Mouse (Mus musculus) cerebellum, postnatal 14 days (tissue): ENCODE data around the gene Tcirg1.

ENCODE experiments used
- DNase-seq, 2 experiments: peaks; one replicate each; pipeline ENCODE4 v3.0.0; 2021; ENCODE audit warnings: mixed read lengths in 2 of 2

The Tcirg1 gene

DNA sequence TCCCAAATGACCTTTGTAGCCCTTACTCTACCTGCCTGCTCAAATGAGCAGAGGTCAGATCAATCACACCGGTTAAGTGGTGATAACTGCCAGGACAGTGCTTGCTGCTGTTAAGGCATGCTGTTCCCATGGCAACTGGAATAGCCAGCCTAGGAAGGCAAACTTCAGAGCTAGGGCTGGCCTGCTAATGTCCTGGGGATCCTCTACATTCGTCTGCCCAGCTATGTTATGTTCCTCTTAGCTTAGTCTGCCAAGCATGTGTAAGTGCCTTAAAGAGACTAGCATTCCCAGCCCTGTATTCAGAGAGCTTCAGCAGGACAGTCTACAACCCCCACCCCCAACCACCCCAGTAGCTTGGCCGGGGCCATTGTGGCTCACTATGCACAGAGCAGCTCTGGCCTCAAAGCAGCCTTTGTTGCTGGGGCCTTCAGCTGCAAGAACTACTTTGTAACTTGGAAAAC, 11.7 kb downstream of the Tcirg1 start:
- DNase-seq = no peak

DNA sequence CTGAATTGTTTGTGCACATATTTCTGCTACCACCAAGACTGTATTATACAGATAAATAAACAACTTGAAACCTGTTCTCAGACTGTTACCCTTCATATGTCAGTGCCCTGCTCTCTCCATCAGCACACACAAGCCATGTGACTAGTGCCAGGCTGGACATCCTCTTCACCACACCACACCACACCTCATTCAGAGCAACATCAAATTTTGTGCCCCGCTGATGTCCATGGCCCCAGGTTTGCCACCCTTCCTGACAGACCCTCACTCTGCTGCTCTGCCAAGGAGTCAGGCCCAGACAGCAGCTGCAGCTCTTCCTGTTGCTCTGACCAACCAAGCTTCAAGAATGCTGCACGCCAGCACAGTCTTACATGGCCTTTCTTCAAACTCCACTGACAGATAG, 12.6 kb downstream of the Tcirg1 start:
- no peak for DNase-seq

DNA sequence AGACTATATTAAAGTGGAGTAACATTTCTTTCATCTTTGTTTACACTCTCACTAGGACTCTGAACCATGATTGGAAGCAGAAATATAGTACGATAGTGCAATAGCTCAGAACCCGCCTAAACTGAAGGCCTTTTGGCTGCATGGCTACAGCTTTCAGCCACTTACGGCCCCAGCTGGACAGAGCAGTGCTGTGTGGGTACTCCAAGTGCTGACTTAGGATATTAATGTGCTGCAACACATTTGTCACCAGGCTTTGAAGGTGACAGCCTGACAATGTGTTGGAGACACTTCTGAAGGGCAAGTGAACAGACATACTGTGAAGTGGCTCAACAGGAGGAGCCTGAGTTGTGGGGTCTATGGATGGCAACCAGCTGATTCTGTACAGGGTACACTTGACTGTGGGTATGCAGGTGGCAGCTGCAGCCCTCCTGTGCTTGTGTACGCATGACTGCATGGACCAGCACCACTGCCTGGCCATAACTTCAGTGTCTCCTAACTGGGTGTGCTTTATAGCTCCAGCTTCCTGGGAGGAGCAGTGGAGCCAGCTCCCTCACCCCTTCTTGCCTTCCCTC, 13.3 kb downstream of the Tcirg1 start:
- no peak for DNase-seq

DNA sequence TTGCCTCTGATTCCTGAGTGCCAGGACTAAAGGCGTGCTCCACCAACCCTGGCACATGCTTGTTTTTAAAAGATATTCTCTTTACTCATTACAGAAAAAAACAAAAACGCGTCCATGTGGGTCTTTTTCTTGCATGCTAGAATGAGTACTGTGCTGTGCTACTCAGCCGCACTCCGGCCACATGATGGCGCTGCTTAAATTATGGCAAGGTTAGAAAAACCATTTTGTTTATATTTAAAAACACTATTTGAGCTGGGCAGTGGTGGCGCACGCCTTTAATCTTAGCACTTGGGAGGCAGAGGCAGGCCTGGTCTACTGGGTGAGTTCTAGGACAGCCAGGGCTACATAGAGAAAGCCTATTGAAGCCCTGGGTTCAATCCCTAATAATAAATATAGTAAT, 16.8 kb downstream of the Tcirg1 start:
- no peak for DNase-seq

DNA sequence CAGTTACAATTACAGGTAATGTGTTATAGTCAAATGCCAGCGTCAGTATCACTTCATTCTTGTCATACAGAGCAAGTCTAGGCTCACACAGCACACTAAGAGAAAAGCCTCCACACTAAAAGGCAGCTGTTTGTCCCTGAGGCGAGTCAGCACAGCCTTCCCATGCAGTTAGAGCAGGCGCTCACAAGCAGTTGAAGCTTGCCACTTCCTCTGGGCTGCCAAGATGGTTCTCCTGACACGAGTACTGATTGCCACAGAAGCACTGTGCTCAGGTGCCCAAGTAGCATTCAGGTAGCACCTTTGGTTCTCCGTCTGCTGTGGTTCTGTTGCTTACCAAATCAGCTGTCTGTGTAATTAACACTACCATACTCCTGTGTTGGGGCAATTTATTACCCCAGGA, 17.8 kb downstream of the Tcirg1 start:
- DNase-seq = no peak

DNA sequence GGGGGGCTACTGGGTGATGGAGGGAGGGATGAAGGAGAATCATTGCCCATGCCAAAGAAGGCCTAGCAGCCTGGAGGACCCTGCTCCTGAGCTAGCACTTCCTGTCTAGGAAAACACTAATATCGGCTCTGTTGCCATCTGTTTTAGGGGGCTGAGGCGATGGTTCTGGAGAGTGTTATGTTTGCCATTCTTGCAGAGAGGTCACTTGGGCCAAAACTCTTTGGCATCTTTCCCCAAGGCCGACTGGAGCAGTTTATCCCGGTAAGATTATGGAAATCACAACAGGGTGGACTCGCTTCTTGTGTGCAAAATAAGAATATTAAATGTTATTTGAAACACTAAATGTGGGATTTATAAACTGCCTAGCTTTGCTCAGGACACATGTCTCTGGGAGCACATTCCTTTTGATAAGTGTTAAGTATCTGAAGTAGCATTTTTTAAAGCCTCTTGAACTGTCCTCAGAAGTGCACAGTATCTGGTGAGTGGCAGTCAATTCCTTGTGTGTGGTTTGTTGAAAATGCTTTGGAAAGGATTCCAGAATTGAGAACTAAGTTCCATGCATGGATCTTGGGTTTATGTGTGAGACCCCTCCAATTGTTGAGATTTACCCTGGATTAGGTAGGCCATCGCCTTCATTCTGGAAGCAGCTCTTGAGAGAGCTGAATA, 22.5 kb downstream of the Tcirg1 start:
- peak in 1 of 2 experiments; percentile 41 for DNase-seq

DNA sequence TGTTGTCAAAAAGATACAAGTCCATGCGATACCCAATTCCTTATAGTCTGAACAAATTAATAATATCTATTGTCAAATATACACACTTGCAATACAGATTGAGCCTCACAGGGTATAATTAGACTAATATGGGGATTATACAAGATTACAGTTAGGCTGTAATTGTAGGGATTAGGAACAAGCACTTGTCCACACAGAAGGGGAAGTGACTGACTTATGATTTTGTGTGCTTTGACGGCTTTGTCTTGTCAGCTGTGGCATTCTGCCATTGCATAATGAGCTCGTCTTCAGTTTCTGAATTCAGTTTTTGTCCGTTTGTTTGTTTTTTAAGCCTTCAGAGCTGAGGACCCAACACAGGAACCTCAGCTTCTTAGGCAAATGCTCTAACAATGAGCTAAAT, 24.7 kb downstream of the Tcirg1 start:
- DNase-seq = no peak

DNA sequence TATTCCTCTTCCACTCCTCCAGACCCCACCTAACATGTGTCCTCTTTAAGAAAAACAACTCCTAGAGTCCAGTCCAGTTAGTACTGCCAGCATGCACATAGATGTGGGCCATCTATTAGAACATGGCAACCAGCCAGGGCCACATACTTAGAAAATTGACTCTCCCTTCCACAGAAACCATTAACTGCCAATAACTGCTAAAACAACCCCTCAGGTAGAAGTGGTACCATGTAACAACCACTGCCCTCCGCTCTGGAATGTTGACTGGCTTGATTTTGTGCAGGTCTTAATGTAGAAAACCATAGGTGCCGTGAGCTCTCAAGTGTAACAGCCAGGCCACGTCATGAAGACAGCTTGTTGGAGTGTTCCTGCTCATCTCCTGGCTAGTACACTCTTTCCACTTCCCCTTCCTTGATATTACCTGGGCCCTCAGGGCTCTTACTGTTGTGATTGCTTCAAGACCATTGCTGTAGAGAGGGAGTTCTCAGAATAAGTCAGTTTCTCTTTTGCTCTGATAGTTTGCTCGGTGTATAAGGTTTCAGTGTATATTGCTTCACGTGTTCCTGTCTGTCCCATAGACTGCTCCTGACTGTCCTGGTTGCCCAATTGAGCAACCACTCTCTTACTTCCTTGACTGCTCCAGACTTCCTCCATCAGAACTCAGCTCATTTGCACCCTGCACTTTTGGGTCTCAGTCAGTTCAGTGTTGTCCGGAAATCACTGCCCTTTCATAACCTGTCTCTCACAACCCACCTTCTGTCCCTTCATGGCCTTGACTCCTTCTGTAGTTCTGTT, 26.7 kb downstream of the Tcirg1 start:
- DNase-seq = no peak

DNA sequence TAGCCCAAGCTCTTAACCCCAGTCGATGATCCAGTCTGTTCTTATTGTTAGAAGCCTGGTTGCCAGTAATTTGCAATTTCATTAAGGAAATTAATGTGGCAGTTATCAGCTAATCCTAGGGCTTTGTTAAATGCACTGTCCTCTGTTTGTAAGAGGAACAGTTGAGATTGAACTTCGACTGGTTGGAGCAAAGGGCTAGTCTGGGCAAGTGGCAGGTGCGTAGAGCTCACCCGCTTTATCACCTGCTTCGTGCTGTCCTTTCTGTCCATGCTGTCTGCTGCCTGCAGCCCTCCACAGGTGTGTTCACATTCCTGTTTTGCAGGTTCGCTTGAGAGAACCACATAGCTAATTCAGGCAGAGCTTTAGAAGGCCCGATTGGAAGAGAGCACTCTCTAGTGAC, 31.9 kb downstream of the Tcirg1 start:
- no peak for DNase-seq

DNA sequence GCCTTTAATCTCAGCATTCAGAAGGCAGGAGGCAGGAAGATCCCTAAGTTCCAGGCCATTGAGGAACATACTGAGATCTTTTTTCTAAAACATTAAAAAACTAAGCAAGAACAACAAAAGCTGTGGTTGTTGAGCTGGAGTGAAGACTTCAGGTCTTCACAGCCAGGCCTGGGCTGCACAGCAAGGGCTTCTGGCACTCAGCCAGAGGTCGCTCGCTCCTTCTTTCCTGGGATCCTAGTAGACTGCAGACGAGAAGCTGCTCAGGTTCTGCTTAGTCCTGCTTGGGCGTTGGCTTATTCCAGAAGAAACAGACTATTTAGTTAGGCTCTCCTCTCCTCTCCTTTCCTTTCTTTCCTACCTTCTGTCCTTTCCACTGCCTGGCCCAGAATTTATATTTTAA, 34.6 kb downstream of the Tcirg1 start:
- peak; percentile 67 to 73 for DNase-seq

DNA sequence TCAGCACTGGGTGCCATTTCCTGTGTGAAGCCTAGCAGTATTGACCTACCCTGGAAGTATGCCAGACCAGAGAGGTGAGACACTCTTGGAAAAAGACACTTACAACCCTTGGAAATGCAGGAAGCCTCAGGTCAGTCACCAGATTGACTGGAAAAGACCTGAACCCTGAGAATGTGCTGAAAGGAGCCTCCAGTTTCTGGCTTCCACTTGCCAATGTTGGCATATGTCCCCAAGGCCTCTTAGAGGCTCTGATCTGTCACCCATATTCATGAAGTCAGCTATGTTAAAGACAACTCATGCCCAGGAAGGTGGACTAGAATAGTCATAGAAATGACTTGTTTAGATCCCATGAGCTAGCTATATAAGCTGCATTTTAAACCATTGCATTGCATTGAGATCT, 35.5 kb downstream of the Tcirg1 start:
- no peak for DNase-seq

DNA sequence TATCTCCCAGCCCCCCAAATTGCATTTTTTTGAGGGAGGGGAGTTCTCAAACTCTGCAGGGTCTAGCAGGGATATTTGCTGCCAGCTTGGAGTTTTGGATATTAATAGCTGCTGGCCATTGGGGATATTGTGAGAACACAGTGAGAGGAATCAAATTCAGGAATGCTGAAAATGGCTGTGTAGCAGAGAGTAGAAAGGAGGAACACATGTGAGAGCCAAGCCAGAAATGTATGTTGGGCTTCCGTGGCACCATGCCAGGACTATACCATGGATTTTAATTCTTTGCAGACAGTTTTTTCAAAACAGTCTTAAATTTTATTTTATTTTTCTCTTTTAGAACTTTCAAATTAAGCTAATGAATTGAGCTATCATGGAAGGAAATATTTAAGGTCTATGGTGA, 38.6 kb downstream of the Tcirg1 start:
- no peak for DNase-seq

DNA sequence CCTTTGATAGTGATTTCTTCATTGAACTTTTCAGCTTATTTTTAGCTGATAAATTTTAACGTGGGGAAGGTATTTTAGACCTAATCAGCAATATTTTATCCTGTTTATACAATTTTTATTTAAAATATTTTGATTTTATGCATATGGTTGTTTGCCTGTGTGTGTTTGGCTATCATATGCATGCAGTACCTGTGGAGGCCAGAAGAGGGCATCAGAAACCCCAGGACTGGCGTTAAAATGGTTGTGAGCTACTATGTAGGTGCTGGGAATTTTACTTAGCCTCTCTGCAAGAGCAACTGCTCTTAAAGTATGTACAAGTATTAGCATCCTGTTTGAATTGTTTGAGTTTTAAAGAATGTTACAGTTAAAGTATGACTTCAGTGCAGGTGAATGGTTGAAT, 42.0 kb downstream of the Tcirg1 start:
- no peak for DNase-seq

DNA sequence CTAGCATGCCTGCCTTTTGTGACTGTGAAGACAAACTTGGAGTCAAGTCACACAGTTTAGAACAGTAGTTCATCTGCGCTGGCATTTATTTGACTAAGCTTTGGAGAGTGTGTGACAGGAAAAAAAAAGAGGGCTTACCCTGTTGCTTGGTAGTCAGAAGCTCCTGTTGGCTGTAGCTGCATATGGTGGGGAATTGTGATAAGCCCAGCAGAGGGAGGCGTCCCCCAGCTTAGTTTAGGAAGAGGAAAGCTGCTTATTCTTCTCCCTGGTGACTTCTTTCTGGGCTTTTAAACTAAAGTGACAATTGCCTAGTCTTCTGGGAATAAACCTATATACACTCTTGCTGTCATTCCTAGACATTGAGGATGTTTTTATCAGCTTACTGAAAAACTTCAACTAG, 44.2 kb downstream of the Tcirg1 start:
- DNase-seq = no peak

DNA sequence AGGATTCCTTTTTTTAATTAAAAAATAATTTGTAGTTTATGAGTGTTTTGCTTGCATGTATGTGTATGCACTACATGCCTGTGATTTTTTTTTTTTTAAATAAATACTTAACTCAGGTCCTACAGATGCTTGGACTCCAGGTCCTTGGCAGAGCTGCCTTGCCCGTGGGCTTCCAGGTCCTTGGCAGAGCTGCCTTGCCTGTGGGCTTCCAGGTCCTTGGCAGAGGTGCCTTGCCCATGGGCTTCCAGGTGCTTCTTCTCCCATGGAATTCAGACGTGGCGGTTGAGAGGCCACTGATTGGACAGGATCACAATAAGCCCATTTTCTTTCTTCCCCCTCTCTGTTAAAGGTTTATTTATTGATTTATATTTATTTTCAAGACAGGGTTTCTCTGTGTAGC, 49.7 kb downstream of the Tcirg1 start:
- DNase-seq = peak; percentile 55 to 77

DNA sequence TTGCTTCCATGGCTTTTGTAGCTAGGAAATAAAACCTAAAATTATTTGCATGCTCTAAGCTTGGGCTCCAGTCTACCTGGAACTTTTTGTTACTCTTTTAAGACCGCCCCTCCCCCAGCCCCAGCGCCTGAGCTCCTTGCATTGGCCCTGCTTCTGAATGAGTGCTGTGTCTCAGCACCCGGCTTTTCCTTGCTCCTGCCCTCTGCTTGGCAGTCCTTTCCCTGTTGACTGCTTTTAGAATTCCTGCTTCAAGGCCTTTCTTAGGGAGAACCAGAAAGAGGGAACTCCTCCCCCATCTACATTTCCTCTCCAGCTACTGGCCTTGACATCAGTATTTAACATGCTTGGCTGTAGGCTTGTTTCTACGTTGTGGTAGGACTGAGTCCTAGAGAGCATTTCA, 51.3 kb downstream of the Tcirg1 start:
- DNase-seq = peak in 1 of 2 experiments; percentile 41

DNA sequence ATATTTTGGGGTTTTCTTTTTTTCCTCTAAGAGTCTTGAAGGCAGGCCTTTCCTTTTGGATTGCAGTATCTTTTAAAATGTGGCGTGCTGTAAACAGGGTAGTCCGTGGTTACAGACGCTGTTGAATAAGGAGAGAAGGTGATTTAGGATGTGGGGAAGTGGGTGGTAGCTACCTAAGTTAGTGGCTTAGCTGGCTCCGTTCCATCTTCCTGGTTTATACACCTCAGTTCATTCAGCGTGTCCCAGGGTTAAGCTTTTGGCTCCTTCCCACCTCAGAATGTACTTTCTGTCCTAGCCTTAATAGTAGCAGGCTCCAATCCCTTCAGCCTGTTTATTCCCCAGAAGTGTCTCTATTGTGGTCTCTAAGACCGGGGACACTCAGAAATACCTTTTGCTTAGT, 51.8 kb downstream of the Tcirg1 start:
- peak in 1 of 2 experiments; percentile 29 for DNase-seq

DNA sequence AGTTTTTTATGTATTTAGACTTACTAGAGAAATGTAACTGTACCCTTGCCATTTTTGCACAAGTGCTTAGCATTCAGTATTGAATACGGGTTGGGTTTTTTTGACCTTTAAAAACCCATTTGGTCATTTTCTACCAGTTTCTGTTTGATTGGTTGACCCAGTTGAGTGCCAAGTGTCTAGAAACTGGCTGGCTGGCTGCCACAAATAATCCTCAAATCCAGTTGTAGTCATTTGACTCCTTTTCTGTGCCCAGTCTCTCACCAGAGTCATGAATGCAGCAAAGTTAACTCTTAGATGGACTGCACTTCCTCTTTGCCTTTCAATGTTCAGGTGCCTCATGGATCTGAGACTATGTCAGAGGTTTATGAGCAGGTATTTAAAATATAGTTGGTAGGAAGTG, 53.0 kb downstream of the Tcirg1 start:
- peak in 1 of 2 experiments; percentile 60 for DNase-seq

DNA sequence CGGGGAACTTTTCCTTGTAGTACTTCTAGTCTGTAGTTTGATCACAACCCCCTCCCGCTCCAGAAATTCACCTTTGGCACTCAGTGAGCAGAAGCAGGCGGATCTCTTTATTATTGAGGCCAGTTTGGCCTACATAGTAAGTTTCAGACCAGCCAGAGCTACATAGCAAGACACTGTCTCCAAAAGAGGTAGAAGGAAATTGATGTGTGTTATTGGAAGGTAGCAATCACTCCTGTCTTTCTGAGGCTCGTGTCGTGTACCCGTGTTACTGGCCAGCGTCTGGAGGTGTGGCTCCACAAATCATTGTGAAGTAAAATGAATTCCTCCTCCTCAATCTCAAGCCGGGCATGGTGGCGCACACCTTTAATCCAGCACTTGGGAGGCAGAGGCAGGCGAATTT, 53.8 kb downstream of the Tcirg1 start:
- no peak for DNase-seq

DNA sequence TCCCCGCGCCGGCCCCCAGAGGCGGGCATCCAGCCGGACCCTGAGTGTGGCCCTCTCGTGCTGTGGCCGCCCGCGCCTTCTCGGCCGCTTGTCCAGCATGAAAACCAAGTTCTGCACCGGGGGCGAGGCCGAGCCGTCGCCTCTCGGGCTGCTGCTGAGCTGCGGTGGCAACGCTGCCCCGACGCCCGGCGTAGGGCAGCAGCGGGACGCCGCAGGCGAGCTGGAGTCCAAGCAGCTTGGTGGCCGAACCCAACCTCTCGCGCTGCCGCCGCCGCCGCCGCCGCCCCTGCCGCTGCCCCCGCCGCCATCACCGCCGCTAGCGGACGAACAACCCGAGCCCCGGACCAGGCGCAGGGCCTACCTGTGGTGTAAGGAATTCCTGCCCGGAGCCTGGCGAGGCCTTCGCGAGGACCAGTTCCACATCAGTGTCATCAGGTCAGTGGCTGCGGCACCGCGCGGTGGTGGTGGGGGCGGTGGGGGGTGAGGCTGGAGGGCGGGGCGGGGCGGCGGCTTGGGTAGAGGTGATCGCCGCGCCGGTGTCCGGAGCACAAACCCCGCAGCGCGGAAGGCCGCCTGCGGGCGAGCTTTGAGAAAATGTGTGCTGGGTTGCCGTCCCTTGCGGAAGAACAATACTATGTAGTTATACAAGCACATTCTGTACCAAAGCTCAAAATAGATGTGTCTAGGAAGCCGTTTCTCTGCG, 54.8 kb downstream of the Tcirg1 start:
- DNase-seq = peak; percentile 71 to 75

DNA sequence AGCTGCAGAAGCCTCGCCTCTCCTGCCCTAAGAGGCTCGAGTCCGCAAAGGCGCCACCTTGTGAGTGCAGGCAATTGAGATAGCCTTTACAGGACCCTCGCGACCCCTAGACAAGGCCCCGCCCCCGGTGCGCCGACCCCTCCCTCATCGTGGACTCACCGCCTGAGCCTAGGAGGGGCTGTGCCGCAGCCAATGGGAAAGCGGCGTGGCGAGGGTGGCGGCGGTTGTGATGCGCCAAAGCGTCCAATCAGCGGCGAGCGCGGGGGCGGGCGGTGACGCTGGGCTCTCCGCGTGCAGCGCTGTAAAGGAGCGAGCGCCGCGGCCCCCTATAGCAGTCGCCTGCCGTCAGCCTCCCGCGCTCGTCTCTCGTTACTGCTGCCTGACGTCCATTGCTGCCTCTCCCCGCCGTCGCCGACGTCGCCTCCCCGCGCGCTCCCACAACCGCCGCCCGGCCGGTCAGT, 55.4 kb downstream of the Tcirg1 start, which contains the start of gene Chka:
Chka (plus strand) TSS at position 272 of the 461 bp plus-strand sequence.
- peak; percentile 97 to 99 for DNase-seq

DNA sequence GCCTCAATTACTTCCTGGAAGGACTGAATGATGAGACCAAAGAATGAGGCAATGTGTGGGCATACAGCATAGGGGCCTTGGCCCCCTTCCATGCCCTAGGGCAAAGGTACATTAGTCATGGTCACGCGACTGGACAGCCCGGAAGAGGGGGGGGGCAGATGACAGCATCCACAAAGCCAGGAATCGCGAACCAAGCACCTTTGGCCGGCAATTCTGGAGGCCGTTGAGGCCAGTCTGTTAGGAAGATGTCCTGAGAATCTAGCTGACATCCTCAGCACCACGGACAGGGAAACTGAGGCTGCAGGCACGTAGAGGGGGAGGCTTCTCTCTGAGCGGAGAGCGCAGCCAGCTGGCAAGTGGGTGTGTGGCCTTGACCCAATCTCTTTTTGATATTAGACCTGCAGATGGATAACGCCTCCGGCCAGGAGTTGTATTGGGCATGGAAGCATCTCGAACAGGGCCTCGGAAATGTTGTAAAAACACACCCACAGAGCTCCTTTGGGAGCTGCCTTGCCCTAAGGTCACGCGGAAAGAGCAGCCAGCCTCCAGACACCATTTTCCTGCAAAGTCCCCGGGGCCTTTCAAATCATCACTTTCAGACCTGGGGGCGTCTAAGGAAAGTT, 56.0 kb downstream of the Tcirg1 start:
- DNase-seq = peak; percentile 61 to 73

DNA sequence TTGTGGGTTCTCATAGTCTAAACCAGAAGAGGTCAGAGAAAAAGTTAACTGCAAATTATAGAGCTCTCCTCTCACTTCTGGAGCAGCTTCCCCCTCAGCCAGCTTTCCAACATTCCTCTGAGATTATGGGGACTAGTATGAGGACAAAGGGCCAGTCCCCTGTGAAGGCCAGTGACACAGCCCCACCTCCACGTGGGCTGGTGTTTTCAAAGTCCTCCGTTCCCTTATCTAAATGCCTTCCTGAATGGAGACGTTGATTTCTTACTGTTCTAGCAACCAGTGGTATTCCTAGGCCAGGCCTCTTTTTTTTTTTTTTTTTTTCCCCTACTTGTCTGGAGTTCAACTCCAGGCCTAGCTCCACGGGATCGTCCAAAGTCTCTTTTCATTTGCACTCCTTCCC, 56.9 kb downstream of the Tcirg1 start:
- DNase-seq = no peak
